Mouse (Mus musculus) stomach, postnatal 0 days (tissue): Measurements from ENCODE around the gene Pdia4. TPM values are rescaled to one million over a fixed set of nuclear protein-coding genes. Genes with fewer than 3 reads are reported as not detected.
"Not testable (repeated sequence)": the region's sequence is repeated elsewhere in the genome, so short reads cannot be mapped to it uniquely, and the experiment has no call there.

Experiments
- ATAC-seq: fragments of 200-750 bp; cut with Nextera tagmentation; 2 replicates; pipeline ENCODE4 v1.8.0; 2017; ENCODE audit not compliant: low FRiP score, low TSS enrichment
- DNase-seq: peaks from one replicate; pipeline ENCODE4 v3.0.0-alpha.2; 2016; ENCODE audit warnings: low spot score
- H3K27ac ChIP-seq: fragments of 300-500 bp; sonication (generic); replicated peaks from 2 replicates; pipeline ENCODE4 v1.5.1; 2014; ENCODE audit warnings: mild to moderate bottlenecking, control low read depth
- H3K27me3 ChIP-seq: fragments of 300-500 bp; sonication (generic); 2 replicates; pipeline ENCODE4 v1.6.1; 2014; ENCODE audit warnings: low read length; ENCODE audit not compliant: control insufficient read depth, insufficient read depth
- H3K36me3 ChIP-seq: fragments of 300-500 bp; sonication (generic); 2 replicates; pipeline ENCODE4 v1.6.1; 2014; ENCODE audit warnings: low read length, mixed read lengths; ENCODE audit not compliant: control insufficient read depth, insufficient read depth
- H3K4me1 ChIP-seq: fragments of 300-500 bp; sonication (generic); replicated peaks from 2 replicates; pipeline ENCODE4 v1.6.1; 2014; ENCODE audit warnings: antibody characterized with exemption; ENCODE audit not compliant: control insufficient read depth, insufficient read depth
- H3K4me2 ChIP-seq: fragments of 300-500 bp; sonication (generic); replicated peaks from 2 replicates; pipeline ENCODE4 v1.6.1; 2014; ENCODE audit warnings: low read depth, mild to moderate bottlenecking, control low read depth, moderate library complexity
- H3K4me3 ChIP-seq: fragments of 300-500 bp; sonication (generic); 2 replicates; pipeline ENCODE4 v1.5.1; 2014; ENCODE audit warnings: low read depth, low read length, control low read depth
- H3K9ac ChIP-seq: fragments of 300-500 bp; sonication (generic); 2 replicates; pipeline ENCODE4 v1.6.1; 2014; ENCODE audit warnings: mild to moderate bottlenecking, low read length, control low read depth, mixed read lengths
- H3K9me3 ChIP-seq: fragments of 300-500 bp; sonication (generic); 2 replicates; pipeline ENCODE4 v1.6.1; 2016; ENCODE audit warnings: low read length; ENCODE audit not compliant: control insufficient read depth
- CTCF ChIP-seq: IDR thresholded peaks from 2 replicates; pipeline ENCODE4 v1.5.1; 2016; ENCODE audit warnings: antibody characterized with exemption, low read depth, mild to moderate bottlenecking, moderate library complexity
- EP300 ChIP-seq: optimal IDR thresholded peaks from 2 replicates; pipeline ENCODE3; 2016; ENCODE audit warnings: antibody characterized with exemption
- WGBS: fragments of 180-500 bp; shearing (Covaris S2); extraction: QIAGEN DNeasy Blood & Tissue Kit; methylation state at CpG from one replicate; pipeline ENCODE4 v1.1.7; 2014; 5-methylcytosine and 5-hydroxymethylcytosine counted together
- polyA plus RNA-seq: library from polyadenylated mRNA; unstranded; fragments of >200 nt; fragmentation: Nextera tagmentation; extraction: Ambion mirVana; gene quantifications from 2 replicates; pipeline ENCODE4 v1.2.1, GENCODE M21; 2015

Gene Pdia4
- polyA plus RNA-seq, 1 experiment from 2014 or later, result 169 TPM

DNA sequence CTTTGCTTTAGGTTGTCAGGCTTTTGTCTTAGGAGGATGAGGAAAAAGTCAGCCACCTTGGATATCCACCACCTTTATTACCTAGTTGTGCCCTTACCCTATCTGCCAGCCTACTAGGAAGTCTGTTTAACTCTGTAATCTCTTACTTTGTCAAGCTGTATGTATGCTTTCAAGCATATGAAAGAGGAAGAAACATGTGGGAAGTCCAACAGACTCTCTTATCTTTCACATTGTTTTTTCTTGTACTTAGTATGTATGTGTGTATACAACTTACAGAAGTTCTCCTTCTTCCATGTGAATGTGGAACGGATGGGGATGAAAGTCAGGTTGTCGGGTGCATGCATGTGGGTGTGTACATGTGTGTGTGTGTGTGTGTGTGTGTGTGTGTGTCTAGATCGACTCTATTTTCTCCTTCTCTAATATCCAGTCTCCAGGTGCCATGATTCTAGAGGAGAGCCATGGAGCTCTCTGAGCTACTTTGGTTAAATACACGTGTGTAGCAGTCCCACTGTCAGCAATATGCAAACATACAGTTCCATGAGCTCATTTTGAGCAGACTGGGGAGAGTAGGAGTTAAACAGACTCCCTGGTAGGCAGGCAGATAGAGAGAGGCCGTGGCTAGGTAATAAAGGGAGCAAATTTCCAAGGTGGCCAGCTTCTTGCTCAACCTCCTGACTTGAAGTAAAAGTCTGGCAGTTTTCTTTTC, 28.4 kb downstream of the Pdia4 start:
- DNase-seq, result no peak
- WGBS, result 74% methylated on average over 5 of the region's 5 CpGs

DNA sequence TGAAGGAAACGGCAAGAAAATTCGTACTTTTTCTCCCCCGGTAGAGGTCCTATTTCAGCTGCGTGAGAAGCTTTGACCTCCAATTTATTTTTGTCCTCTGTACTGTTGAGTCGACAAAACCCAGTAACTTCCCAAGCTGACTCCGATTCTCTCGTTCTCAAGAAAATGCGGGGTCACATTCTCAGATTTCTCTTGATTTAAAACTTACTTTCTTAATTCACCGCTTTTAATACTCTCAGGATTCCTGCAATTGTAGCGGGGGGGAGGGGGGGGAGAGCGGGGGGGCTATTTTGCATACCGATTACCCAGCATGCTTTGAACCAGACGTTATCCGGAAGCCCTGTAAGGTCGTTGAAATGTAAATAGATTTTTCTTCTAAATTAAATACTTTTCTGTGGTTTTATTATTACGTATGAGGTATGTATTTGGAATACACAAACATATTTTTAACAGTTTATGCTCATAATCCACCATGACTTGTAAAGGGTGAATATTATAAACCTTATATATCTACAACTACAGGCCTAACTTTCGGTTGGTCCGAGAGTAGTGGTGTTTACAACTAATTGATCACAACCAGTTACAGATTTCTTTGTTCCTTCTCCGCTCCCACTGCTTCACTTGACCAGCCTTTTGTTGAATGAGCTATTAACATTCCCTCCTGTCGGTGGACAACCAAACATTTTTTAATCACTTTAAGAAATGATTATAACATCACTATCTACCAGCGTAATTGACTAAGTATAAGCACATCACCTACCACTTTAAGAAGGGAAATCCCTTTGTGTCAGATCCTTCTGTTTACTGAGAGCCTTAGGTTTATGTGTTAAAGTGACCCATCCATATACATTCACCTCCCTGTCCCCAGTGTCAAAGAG, 31.9 kb downstream of the Pdia4 start:
- TF ChIP-seq CTCF (peak; percentile 34), EP300 (peak; percentile 87)
- under 1% methylated on average over 21 of the region's 21 CpGs for WGBS
- no peaks in the 10 kb centered on the region for H3K9me3 ChIP-seq
- H3K27ac ChIP-seq, result peak overlapping the region; percentile 83
- peak; percentile 45; the same call in 1 of the 2 replicates for ATAC-seq
- H3K4me3 ChIP-seq, result peak overlapping the region; percentile 48
- peak overlapping the region; percentile 55 for H3K9ac ChIP-seq
- DNase-seq, result peak; percentile 80
- H3K36me3 ChIP-seq, result no peaks in the 10 kb centered on the region
- H3K4me2 ChIP-seq, result peak overlapping the region; percentile 46
- H3K27me3 ChIP-seq, result no peaks in the 10 kb centered on the region
- H3K4me1 ChIP-seq, result no peaks in the 10 kb centered on the region

More for the DNA sequence above, 28.4 kb downstream of the Pdia4 start:
- H3K36me3 ChIP-seq, result no peaks in the 10 kb centered on the region
- no peaks in the 10 kb centered on the region for H3K4me1 ChIP-seq
- no peak overlapping the region for H3K9ac ChIP-seq
- H3K27me3 ChIP-seq, result no peaks in the 10 kb centered on the region
- H3K4me3 ChIP-seq, result no peak overlapping the region
- no peak overlapping the region for H3K27ac ChIP-seq
- H3K4me2 ChIP-seq, result no peak overlapping the region
- no peaks in the 10 kb centered on the region for H3K9me3 ChIP-seq
- TF ChIP-seq CTCF (no peak), EP300 (no peak)
- ATAC-seq, result no peak

DNA sequence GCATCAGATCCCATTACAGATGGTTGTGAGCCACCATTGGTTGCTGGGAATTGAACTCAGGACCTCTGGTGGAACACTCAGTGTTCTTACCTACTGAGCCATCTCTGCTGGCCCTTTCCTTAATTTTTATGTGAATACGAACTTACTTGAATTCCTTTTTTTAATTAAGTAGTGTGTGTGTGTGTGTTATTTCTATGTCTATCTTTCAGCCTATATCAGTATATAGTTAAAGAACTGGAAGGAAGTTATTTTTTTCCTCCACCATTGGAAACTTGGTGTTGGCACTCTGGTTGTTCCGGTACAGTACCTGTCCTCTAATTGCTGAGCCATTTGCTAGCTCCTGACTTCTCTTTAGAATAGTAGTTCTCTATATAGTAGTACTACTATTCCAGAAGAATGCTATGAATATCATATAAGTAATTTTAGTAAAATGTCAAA, 32.6 kb downstream of the Pdia4 start:
- Histone ChIP-seq H3K36me3 (no peaks in the 10 kb centered on the region), H3K9ac (0 out of 2 replicates have a peak overlapping the region, but pooled peaks have one; percentile 55), H3K4me3 (peak overlapping the region; percentile 48), H3K4me1 (no peaks in the 10 kb centered on the region), H3K27ac (no peak overlapping the region; the same call in 1 of the 2 replicates), H3K9me3 (no peaks in the 10 kb centered on the region), H3K27me3 (no peaks in the 10 kb centered on the region), H3K4me2 (peak overlapping the region; percentile 46)
- WGBS, result 5% methylated on average over 2 of the region's 2 CpGs
- TF ChIP-seq CTCF, result no peak
- no peak for TF ChIP-seq EP300
- DNase-seq (no peak), ATAC-seq (no peak; the same call in 1 of the 2 replicates)

DNA sequence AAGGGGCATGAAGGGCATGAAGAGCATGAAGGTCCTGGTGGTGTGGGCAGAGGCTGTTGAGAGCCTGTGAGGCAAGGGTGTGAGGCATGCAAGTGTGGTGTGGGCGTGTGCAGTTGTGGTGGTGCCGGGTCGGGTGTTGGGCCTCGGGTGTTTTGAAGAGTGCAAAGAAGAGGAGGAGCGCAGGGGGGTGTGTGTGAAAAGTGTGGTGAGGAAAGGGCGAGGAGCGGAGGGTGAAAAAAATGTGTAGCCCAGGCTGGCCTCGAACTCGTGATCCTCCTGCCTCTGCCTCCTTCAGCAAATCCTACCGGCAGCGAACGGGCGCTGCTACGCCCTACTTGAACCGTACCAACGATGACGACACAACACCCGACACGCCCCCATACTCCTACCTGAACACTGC, 41.5 kb downstream of the Pdia4 start:
- H3K27me3 ChIP-seq, H3K4me2 ChIP-seq, H3K27ac ChIP-seq, H3K9me3 ChIP-seq, H3K4me3 ChIP-seq, H3K36me3 ChIP-seq, DNase-seq, H3K4me1 ChIP-seq, H3K9ac ChIP-seq, ATAC-seq: not testable (repeated sequence)
- WGBS, result 54% methylated on average over 7 of the region's 19 CpGs

DNA sequence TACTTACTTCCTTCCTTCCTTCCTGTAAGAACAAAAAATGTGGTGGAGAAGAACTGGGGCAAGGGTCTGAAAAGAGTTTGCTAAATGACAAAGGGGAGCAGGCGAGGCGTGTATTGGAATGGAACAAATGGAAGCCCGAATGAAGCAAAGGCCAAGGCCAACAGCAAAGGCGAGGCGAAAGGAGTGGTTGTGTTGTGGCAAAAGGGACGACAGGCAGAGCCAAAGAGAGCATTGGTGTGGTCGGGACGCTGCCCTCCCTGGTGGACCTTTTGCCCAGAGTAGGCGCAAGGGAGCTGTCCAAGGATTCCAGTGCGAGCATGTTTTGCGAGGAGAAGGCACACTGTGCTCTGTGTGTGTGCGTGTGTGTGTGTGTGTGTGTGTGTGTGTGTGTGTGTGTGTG, 42.1 kb downstream of the Pdia4 start:
- not testable (repeated sequence) for H3K9me3 ChIP-seq, H3K27ac ChIP-seq, H3K9ac ChIP-seq, H3K36me3 ChIP-seq, ATAC-seq, H3K27me3 ChIP-seq, H3K4me3 ChIP-seq, H3K4me2 ChIP-seq, H3K4me1 ChIP-seq
- DNase-seq, result peak; percentile 11
- 78% methylated on average over 12 of the region's 12 CpGs for WGBS

DNA sequence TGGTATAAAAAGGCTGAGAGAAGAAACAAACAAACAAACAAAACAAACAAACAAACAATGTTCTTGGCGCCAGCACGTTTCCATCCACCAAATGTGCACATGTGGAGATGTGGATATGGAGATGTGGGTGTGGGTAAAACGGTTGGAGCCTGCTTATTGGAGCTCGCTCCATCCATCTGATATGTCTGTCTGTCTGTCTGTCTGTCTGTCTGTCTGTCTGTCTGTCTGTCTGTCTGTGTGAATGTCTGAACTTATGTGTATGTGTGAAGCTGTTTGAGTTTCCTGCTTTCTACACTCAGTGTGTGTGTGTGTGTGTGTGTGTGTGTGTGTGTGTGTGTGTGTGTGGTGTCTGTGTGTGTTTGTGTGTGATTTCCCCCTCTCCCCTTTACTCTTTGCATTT, 43.4 kb downstream of the Pdia4 start:
- not testable (repeated sequence) for H3K36me3 ChIP-seq, H3K4me2 ChIP-seq, H3K9ac ChIP-seq, H3K9me3 ChIP-seq, H3K27ac ChIP-seq, DNase-seq, H3K27me3 ChIP-seq, ATAC-seq, H3K4me3 ChIP-seq, H3K4me1 ChIP-seq
- 74% methylated on average over 4 of the region's 4 CpGs for WGBS

DNA sequence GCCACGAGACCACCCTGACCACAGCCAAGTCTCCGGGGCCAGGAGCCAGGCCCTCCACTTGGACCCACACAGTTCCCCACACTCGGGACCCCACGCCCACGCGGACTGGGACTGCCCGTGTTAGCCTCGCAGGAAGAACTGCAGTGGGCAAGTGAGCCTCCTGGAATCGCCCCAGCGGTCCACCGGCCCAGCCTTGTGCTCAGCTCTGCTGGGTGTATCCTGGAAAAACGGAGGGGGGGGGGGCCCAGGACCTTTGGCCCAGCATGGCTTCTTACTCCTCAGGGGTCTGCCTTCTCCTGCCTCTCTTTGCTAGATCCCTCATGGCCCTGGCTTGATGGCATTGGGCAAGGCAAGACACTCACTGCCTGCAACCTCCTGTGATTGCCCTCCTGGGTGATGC, 44.7 kb downstream of the Pdia4 start:
- not testable (repeated sequence) for H3K27me3 ChIP-seq, H3K4me3 ChIP-seq, DNase-seq, H3K9me3 ChIP-seq, H3K27ac ChIP-seq, H3K9ac ChIP-seq, H3K4me2 ChIP-seq, H3K36me3 ChIP-seq, H3K4me1 ChIP-seq
- WGBS, result 74% methylated on average over 3 of the region's 12 CpGs
- ATAC-seq, result 0 out of 2 replicates have a peak, but pooled peaks have one; percentile 54

DNA sequence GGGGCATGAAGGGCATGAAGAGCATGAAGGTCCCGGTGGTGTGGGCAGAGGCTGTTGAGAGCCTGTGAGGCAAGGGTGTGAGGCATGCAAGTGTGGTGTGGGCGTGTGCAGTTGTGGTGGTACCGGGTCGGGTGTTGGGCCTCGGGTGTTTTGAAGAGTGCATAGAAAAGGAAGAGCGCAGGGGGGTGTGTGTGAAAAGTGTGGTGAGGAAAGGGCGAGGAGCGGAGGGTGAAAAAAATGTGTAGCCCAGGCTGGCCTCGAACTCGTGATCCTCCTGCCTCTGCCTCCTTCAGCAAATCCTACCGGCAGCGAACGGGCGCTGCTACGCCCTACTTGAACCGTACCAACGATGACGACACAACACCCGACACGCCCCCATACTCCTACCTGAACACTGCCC, 45.9 kb downstream of the Pdia4 start:
- not testable (repeated sequence) for H3K36me3 ChIP-seq, ATAC-seq, DNase-seq, H3K4me1 ChIP-seq, H3K27me3 ChIP-seq, H3K9me3 ChIP-seq, H3K4me2 ChIP-seq, H3K27ac ChIP-seq, H3K9ac ChIP-seq, H3K4me3 ChIP-seq
- 62% methylated on average over 6 of the region's 20 CpGs for WGBS
